In the genomic region with DNA sequence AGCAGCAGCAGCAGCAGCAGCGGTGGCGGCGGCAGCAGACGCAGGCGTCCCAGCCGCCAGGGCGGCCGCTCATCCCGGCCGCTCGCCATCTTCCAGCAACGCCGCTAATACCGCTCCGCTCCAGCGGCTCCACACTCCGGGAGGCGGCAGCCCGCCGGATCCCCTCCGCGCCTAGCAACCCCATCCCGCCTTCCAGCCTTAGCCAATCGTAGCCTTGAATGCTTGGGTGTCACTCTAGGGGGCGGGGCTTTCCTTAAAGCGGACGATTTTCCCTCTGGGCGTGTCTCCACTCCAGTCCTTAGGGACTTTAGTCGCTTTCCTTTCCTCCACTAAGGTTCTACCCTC, we compare ENCODE assay signal across 8 mouse cellular contexts. TPM values are rescaled to one million over a fixed set of nuclear protein-coding genes. Genes with fewer than 3 reads are reported as not detected.
DNase-seq lines count a peak whose midpoint lies in the region; ATAC-seq lines count a peak whose summit lies in the region.

Gene Cpd, minus strand, starts transcription at position 141 of the 345 bp plus-strand sequence.

- under 1% methylated on average over 29 of the region's 29 CpGs for WGBS in hindbrain, embryonic 11.5 days

- H3K9ac ChIP-seq in hindbrain, embryonic 11.5 days (ENCODE audit: low read depth, low read length), result peak within 1 kb of the TSS; percentile 85

- peak within 1 kb of the TSS; percentile 85 for H3K4me3 ChIP-seq in hindbrain, embryonic 11.5 days (ENCODE audit: low read depth, low read length)

- ATAC-seq in hindbrain, embryonic 11.5 days (ENCODE audit: low FRiP score), result peak; percentile 99

- H3K4me1 ChIP-seq in hindbrain, embryonic 11.5 days (replicated peaks; ENCODE audit: control insufficient read depth, insufficient read depth, low read length), result peaks cover 7% of the 10 kb centered on the region

- peak within 1 kb of the TSS; percentile 98 for H3K4me2 ChIP-seq in hindbrain, embryonic 11.5 days (replicated peaks; ENCODE audit: low read depth, low read length)

- H3K27me3 ChIP-seq in hindbrain, embryonic 11.5 days (ENCODE audit: control insufficient read depth, insufficient read depth, low read length), result no peaks in the 10 kb centered on the region

- H3K9me3 ChIP-seq in hindbrain, embryonic 11.5 days (ENCODE audit: control insufficient read depth, low read length), result no peaks in the 10 kb centered on the region

- peak within 1 kb of the TSS; percentile 88 for H3K27ac ChIP-seq in hindbrain, embryonic 11.5 days (ENCODE audit: low read depth, low read length)

- H3K36me3 ChIP-seq in hindbrain, embryonic 11.5 days (ENCODE audit: control insufficient read depth, insufficient read depth, low read length), result no peaks in the 10 kb centered on the region

- DNase-seq in Muller cell, postnatal 12 days (ENCODE audit: inconsistent ontology term), result peak; percentile 98
- peak; percentile 96 for DNase-seq in cerebellum, adult 9-11 months
- peak; percentile 94 to 98 for DNase-seq in frontal cortex, adult 2 months (ENCODE audit: extremely low spot score in 1 of 2, low spot score in 1 of 2)
- peak; percentile 98 for DNase-seq in hindbrain, embryonic 11.5 days (ENCODE audit: low spot score)
- DNase-seq in layer of hippocampus, postnatal 10 days (ENCODE audit: low spot score in 2 of 2), result peak; percentile 95 to 96
- peak; percentile 99 for DNase-seq in lung, postnatal 10 days
- peak; percentile 95 for DNase-seq in ovary, postnatal 36 days (ENCODE audit: low spot score)
- peak; percentile 85 for DNase-seq in thymus, postnatal 25 days

RNA-seq across cellular contexts. Expression of gene Cpd, which starts in this region (rescaled TPM):
- 30.1 and 32.8 TPM in 2 replicates for polyA plus RNA-seq in frontal cortex, adult 2 months (2012; rRNA removed)
- polyA plus RNA-seq in hindbrain, embryonic 11.5 days (2014; fragmentation: Nextera tagmentation; extraction: Ambion mirVana), result 15.4 and 16.0 TPM in 2 replicates
- total RNA-seq in layer of hippocampus, postnatal 10 days (2021), result 10 to 100 TPM; 78.0 to 78.1 TPM

Comparison
In these comparisons a context has a peak if more than half of its experiments do, and no peak if none do; other contexts are left out.
1. Peak in every context shown above with its lines: DNase-seq, ATAC-seq, H3K4me3 ChIP-seq and H3K27ac ChIP-seq.